Mouse (Mus musculus): Measurements from ENCODE around the gene Prss30. TPM values are rescaled to one million over a fixed set of nuclear protein-coding genes. Genes with fewer than 3 reads are reported as not detected.

The Prss30 gene
- not detected in 2 replicates for polyA plus RNA-seq (2016; fragmentation: Nextera tagmentation; extraction: Ambion mirVana)

DNA sequence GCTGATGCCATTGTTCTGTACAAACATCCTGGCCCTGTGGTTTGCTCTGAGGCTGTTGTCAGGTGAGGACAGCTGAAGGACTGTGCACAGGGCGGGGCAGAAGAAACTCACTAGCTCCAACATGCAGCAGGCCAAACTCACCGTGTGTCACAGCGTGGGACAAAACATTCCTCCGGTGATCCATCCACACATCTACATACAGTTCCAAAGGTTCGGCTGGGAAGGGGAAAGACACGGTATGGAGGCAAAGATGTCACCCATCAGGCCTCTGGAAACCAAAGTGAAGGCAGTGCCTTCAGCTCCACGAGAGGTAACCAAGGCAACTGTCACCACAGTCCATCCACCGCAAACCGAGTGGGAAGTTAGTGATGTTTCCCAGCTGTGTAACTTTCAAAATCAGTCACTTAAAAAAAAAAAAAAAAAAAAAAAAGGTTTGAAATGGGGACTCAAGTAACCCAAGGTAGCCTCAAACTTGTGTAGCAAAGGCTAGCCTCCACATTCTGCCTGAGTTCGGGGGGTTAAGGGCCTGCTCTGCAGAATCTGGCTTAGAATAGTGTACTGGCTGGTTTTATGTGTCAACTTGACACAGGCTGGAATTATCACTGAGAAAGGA is at the start of gene Prss30:
Prss30 (minus strand) TSS at position 270 of the 613 bp plus-strand sequence.
- Histone ChIP-seq H3K36me3 (replicated peaks) (no peaks in the 10 kb centered on the region), H3K27ac (no peak within 1 kb of the TSS), H3K4me1 (peaks cover 12% of the 10 kb centered on the region), H3K9me3 (no peaks in the 10 kb centered on the region), H3K4me3 (no peak within 1 kb of the TSS), H3K27me3 (ENCODE audit: poor library complexity, severe bottlenecking) (no peaks in the 10 kb centered on the region)
- WGBS, result 87% methylated on average over 10 of the region's 10 CpGs
- DNase-seq (ENCODE audit: extremely low spot score, low spot score), result no peak

GRCm38 (mm10) chr17:24029477-24029876 is 49.1 kb upstream of the Prss30 start:
- H3K4me3 ChIP-seq, result no peak overlapping the region
- no peaks in the 10 kb centered on the region for H3K4me1 ChIP-seq
- 83% methylated on average over 7 of the region's 7 CpGs for WGBS
- H3K9me3 ChIP-seq, result no peaks in the 10 kb centered on the region
- H3K36me3 ChIP-seq (replicated peaks), result no peaks in the 10 kb centered on the region
- H3K27me3 ChIP-seq (ENCODE audit: poor library complexity, severe bottlenecking), result no peaks in the 10 kb centered on the region
- no peak overlapping the region for H3K27ac ChIP-seq
- DNase-seq (ENCODE audit: extremely low spot score, low spot score), result no peak

GRCm38 (mm10) chr17:24021375-24022199 is 41.2 kb upstream of the Prss30 start:
- WGBS, result 84% methylated on average over 5 of the region's 5 CpGs
- Histone ChIP-seq H3K27ac (peak overlapping the region; percentile 15; the same call in 1 of the 2 replicates), H3K4me1 (no peaks in the 10 kb centered on the region)

DNA sequence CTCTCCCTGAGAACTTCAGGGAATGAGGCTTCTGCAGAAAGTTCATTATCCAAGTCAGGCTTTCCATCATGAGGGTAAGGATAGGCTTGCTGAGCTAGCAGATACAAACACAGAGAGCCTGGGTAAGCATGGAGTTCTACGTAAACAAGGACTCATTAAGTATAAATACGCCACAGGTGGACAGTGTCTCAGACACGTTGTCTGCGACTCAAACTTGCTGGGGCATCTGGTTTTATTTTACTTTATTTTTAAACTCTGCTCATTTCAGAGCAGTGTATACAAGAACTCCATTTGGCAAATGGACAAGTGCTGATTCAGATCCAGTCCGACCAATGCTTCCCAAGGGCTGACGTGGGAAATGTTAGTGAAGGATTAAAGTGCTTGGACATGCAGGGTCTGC is 40.3 kb upstream of the Prss30 start:
- WGBS, result 86% methylated on average over 6 of the region's 6 CpGs
- no peaks in the 10 kb centered on the region for H3K4me1 ChIP-seq
- no peaks in the 10 kb centered on the region for H3K9me3 ChIP-seq
- H3K27me3 ChIP-seq (ENCODE audit: poor library complexity, severe bottlenecking), result no peaks in the 10 kb centered on the region
- DNase-seq (ENCODE audit: extremely low spot score, low spot score), result no peak
- no peaks in the 10 kb centered on the region for H3K36me3 ChIP-seq (replicated peaks)
- no peak overlapping the region for H3K4me3 ChIP-seq
- no peak overlapping the region for H3K27ac ChIP-seq

More at GRCm38 (mm10) chr17:24021375-24022199, 41.2 kb upstream of the Prss30 start:
- DNase-seq (ENCODE audit: extremely low spot score, low spot score), result no peak
- no peak overlapping the region for H3K4me3 ChIP-seq
- no peaks in the 10 kb centered on the region for H3K27me3 ChIP-seq (ENCODE audit: poor library complexity, severe bottlenecking)
- H3K9me3 ChIP-seq, result no peaks in the 10 kb centered on the region
- H3K36me3 ChIP-seq (replicated peaks), result no peaks in the 10 kb centered on the region

- Histone ChIP-seq H3K36me3 (replicated peaks) (no peaks in the 10 kb centered on the region), H3K4me3 (no peak overlapping the region), H3K4me1 (no peaks in the 10 kb centered on the region), H3K27ac (no peak overlapping the region), H3K9me3 (no peaks in the 10 kb centered on the region), H3K27me3 (ENCODE audit: poor library complexity, severe bottlenecking) (no peaks in the 10 kb centered on the region)
- DNase-seq (ENCODE audit: extremely low spot score, low spot score), result no peak
- WGBS, result 26% methylated on average over 14 of the region's 14 CpGs
These were observed 35.4 kb upstream of the Prss30 start for GRCm38 (mm10) chr17:24015727-24016126.

GRCm38 (mm10) chr17:24014433-24014965 is 34.1 kb upstream of the Prss30 start:
- Histone ChIP-seq H3K36me3 (replicated peaks) (no peaks in the 10 kb centered on the region), H3K27ac (no peak overlapping the region), H3K27me3 (ENCODE audit: poor library complexity, severe bottlenecking) (no peaks in the 10 kb centered on the region), H3K4me1 (no peaks in the 10 kb centered on the region), H3K9me3 (no peaks in the 10 kb centered on the region), H3K4me3 (no peak overlapping the region)
- WGBS, result 91% methylated on average over 5 of the region's 5 CpGs
- DNase-seq (ENCODE audit: extremely low spot score, low spot score), result no peak

DNA sequence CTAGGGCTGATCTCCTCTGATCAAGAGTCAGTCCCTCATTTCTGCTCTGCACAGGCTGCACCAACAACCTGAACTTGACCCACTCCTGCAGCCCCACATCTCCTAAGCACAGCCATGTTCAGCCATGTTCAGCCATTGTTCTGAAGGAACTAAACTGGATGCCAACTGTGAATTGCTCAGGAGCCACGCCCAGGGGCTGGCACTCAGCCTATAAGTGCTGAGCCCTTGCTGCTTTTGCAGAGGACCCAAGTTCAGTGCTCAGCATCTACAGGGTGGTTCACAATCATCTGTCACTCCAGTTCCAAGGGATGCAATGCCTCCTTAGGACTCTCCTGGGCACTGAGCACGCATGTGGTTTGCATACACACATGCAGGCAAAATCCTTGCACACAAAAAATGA is 32.6 kb upstream of the Prss30 start:
- no peaks in the 10 kb centered on the region for H3K4me1 ChIP-seq
- H3K27ac ChIP-seq, result no peak overlapping the region
- no peak overlapping the region for H3K4me3 ChIP-seq
- H3K27me3 ChIP-seq (ENCODE audit: poor library complexity, severe bottlenecking), result no peaks in the 10 kb centered on the region
- H3K36me3 ChIP-seq (replicated peaks), result no peaks in the 10 kb centered on the region
- 83% methylated on average over 2 of the region's 2 CpGs for WGBS
- DNase-seq (ENCODE audit: extremely low spot score, low spot score), result no peak
- H3K9me3 ChIP-seq, result no peaks in the 10 kb centered on the region

- Histone ChIP-seq H3K36me3 (replicated peaks) (no peaks in the 10 kb centered on the region), H3K27me3 (ENCODE audit: poor library complexity, severe bottlenecking) (no peaks in the 10 kb centered on the region), H3K4me3 (no peak overlapping the region), H3K4me1 (no peaks in the 10 kb centered on the region), H3K9me3 (no peaks in the 10 kb centered on the region), H3K27ac (no peak overlapping the region)
- WGBS, result 66% methylated on average over 5 of the region's 5 CpGs
- no peak for DNase-seq (ENCODE audit: extremely low spot score, low spot score)
These were observed 29.3 kb upstream of the Prss30 start for GRCm38 (mm10) chr17:24009617-24010016.

- no peaks in the 10 kb centered on the region for H3K36me3 ChIP-seq (replicated peaks)
- no peak overlapping the region for H3K27ac ChIP-seq
- H3K4me3 ChIP-seq, result no peak overlapping the region
- no peaks in the 10 kb centered on the region for H3K27me3 ChIP-seq (ENCODE audit: poor library complexity, severe bottlenecking)
- no peaks in the 10 kb centered on the region for H3K9me3 ChIP-seq
- no peak for DNase-seq (ENCODE audit: extremely low spot score, low spot score)
- WGBS, result 84% methylated on average over 4 of the region's 4 CpGs
- H3K4me1 ChIP-seq, result no peaks in the 10 kb centered on the region
These were observed 27.7 kb upstream of the Prss30 start for GRCm38 (mm10) chr17:24008105-24008504.

DNA sequence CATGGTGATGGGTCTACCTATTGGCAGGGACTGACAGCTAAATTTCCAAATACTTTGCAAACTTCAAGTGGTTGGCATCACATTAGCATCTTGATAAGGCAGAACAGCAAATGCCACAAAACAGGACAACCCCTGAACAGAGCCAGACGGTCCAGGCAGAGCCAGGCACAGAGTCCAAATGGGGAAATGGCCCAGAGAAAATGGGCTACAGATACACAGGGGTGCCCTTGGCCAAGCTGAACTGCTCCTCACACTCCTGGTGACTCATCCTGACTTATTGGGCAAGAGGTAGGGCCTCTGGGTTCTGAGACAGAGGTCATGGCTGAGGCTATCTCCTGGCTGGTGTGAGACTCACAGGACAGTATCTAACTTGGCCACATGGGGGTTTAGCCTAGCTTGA is 27.0 kb upstream of the Prss30 start:
- 87% methylated on average over 1 of the region's 1 CpGs for WGBS
- Histone ChIP-seq H3K36me3 (replicated peaks) (no peaks in the 10 kb centered on the region), H3K4me1 (no peaks in the 10 kb centered on the region), H3K27me3 (ENCODE audit: poor library complexity, severe bottlenecking) (no peaks in the 10 kb centered on the region), H3K4me3 (no peak overlapping the region), H3K9me3 (no peaks in the 10 kb centered on the region), H3K27ac (no peak overlapping the region)
- DNase-seq (ENCODE audit: extremely low spot score, low spot score), result no peak

- no peaks in the 10 kb centered on the region for H3K9me3 ChIP-seq
- DNase-seq (ENCODE audit: extremely low spot score, low spot score), result no peak
- no peaks in the 10 kb centered on the region for H3K27me3 ChIP-seq (ENCODE audit: poor library complexity, severe bottlenecking)
- H3K27ac ChIP-seq, result no peak overlapping the region
- 46% methylated on average over 2 of the region's 2 CpGs for WGBS
- no peaks in the 10 kb centered on the region for H3K4me1 ChIP-seq
- no peaks in the 10 kb centered on the region for H3K36me3 ChIP-seq (replicated peaks)
- no peak overlapping the region for H3K4me3 ChIP-seq
These were observed 26.6 kb upstream of the Prss30 start for GRCm38 (mm10) chr17:24006930-24007329.

DNA sequence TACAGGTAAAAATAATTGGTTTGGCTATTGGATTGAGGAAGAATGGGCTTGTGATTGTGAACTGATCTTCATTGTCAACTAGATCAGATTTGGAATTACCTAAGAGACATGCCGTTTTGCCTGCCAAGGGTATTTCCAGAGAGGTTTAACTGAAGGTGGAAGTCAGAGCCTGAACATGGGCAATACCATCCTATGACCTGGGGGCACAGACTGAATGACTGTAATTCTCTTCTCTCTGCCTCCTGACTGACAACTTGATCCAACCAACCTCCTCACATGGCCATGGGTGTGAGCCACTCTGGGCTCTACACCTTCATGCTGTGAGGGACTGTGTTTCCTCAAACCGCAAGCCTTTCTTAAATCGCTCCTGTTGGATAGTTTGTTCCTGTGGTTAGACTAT is 24.7 kb upstream of the Prss30 start:
- Histone ChIP-seq H3K36me3 (replicated peaks) (no peaks in the 10 kb centered on the region), H3K4me1 (no peaks in the 10 kb centered on the region), H3K27ac (no peak overlapping the region), H3K27me3 (ENCODE audit: poor library complexity, severe bottlenecking) (no peaks in the 10 kb centered on the region), H3K4me3 (no peak overlapping the region), H3K9me3 (no peaks in the 10 kb centered on the region)
- WGBS, result 98% methylated on average over 3 of the region's 3 CpGs
- DNase-seq (ENCODE audit: extremely low spot score, low spot score), result no peak

- WGBS, result 95% methylated on average over 14 of the region's 14 CpGs
- Histone ChIP-seq H3K27me3 (ENCODE audit: poor library complexity, severe bottlenecking) (no peaks in the 10 kb centered on the region), H3K9me3 (no peaks in the 10 kb centered on the region), H3K36me3 (replicated peaks) (no peaks in the 10 kb centered on the region), H3K27ac (no peak overlapping the region), H3K4me1 (no peaks in the 10 kb centered on the region), H3K4me3 (no peak overlapping the region)
- DNase-seq (ENCODE audit: extremely low spot score, low spot score), result no peak
These were observed 23.8 kb upstream of the Prss30 start for GRCm38 (mm10) chr17:24004071-24004665.

Measured in forebrain, embryonic 10.5 days (tissue).